Mouse (Mus musculus): ENCODE results near the gene Taar3.

The Taar3 gene

DNA sequence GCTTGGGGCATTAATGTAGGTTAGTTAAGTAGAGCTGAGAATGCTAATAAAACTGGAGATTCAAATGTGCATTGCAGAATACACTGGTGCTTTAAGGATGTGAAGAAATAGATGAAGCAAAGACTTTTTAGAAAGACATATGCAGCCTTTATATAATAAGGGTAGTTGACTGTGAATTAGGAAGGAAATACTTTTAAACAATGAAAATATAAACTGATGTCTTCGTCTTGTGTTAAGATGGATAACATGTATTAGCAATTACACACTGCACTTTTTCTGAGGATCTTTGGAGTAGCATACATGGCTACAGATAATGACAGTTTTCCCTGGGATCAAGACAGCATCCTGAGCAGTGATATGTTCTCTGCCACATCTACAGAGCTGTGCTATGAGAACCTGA, 50.3 kb downstream of the Taar3 start, which contains the start of gene Taar7b:
TSS of gene Taar7b (plus strand) at position 301 of the 400 bp plus-strand sequence.
- no peak for DNase-seq (ENCODE audit: low read depth, low spot score)

Measured in mesoderm, embryonic 11.5 days (tissue).